Mouse (Mus musculus) E14TG2a.4 (cell line): ENCODE data around the gene Tenm4.

Experiments used
- CTCF ChIP-seq: conservative IDR thresholded peaks from 2 replicates; pipeline ENCODE4 v1.5.1; 2014; ENCODE audit warnings: low read length
- NANOG ChIP-seq: IDR thresholded peaks from 2 replicates; pipeline ENCODE4 v1.6.1; 2014; ENCODE audit warnings: borderline replicate concordance, low read length, mixed read lengths
- POU5F1 ChIP-seq: IDR thresholded peaks from 2 replicates; pipeline ENCODE4 v1.6.1; 2014; ENCODE audit warnings: low read length, borderline replicate concordance

DNA sequence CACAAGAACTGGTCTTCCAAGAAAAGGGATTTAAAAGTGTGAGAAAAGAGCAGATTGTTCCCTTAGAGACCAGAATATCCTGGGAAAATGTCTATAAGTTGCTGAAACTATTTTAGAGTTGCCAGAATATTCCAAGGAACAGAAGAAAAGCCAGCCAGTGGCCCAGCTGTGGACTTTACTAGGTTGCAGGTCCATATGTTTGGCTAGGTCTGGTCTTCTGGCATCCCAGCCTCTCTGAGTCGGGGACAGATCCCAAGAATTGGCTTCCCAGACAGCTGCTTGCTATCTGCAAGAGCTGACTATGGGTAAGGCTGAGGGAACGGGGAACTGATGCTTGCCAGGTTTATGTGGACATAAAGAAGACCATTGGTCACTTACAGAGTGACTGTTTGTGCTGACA is 352.6 kb downstream of the Tenm4 start:
- TF ChIP-seq POU5F1 (no peak), CTCF (no peak), NANOG (no peak)
